Mouse (Mus musculus): ENCODE measurements around the gene Abca8a.

GRCm38 (mm10) chr11:109994014-109994413 is 101.8 kb downstream of the Abca8a start:
- TF ChIP-seq CTCF (IDR thresholded peaks at IDR 0.05; ENCODE audit: extremely low read depth, insufficient read depth, low read length) (no peak), POLR2A (IDR thresholded peaks at IDR 0.05; ENCODE audit: extremely low read depth, insufficient read depth, low read length) (no peak)
